Mouse (Mus musculus): ENCODE data around the gene Cyp2c37. TPM values are rescaled to one million over a fixed set of nuclear protein-coding genes. Genes with fewer than 3 reads are reported as not detected.
"Not testable (repeated sequence)": the region's sequence is repeated elsewhere in the genome, so short reads cannot be mapped to it uniquely, and the experiment has no call there.

Gene Cyp2c37
- total RNA-seq (2014; fragmentation: Nextera tagmentation) = not detected in 2 replicates
- total RNA-seq (2017) = not detected in 2 replicates

- ATAC-seq (replicated peaks; ENCODE audit: low FRiP score, low TSS enrichment, poor library complexity, severe bottlenecking) = not testable (repeated sequence)
These were observed at the start of gene Cyp2c37 for GRCm38 (mm10) chr19:39992140-39992539. Gene Cyp2c37 (plus strand): TSS chr19:39992424.

- not testable (repeated sequence) for ATAC-seq (replicated peaks; ENCODE audit: low FRiP score, low TSS enrichment, poor library complexity, severe bottlenecking)
These were observed 31.4 kb upstream of the Cyp2c37 start for GRCm38 (mm10) chr19:39960861-39961260.

- not testable (repeated sequence) for ATAC-seq (replicated peaks; ENCODE audit: low FRiP score, low TSS enrichment, poor library complexity, severe bottlenecking)
These were observed 21.1 kb upstream of the Cyp2c37 start for GRCm38 (mm10) chr19:39971096-39971495.

DNA sequence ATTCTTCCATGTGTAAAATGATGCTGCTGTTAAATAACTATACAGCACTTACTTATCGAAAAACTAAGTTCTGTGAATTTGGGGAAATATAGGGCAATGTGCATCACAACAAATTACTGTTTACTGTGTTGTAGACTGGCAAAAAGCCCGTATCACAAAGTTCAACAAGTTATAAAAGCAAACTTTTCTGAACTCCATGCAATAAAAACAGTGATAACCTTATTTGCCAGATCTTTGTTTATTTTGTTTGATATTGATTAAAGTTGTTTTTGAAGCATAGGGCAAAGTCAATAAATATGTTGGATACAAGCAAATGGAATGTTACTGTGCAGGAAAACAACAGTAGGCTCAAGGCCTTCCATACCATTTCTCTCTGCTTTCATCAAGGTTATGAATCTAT lies 2.8 kb upstream of the Cyp2c37 start:
- no peak for ATAC-seq (replicated peaks; ENCODE audit: low FRiP score, low TSS enrichment, poor library complexity, severe bottlenecking)

Other genes starting within 250 kb of the Cyp2c37 start
- gene Cyp2c40, start 179.6 kb upstream of the Cyp2c37 start, total RNA-seq (2014; fragmentation: Nextera tagmentation) = not detected in 2 replicates
- not detected in 2 replicates for gene Cyp2c40, start 179.6 kb upstream of the Cyp2c37 start, total RNA-seq (2017)
- not detected in 2 replicates for gene Cyp2c69, start 105.6 kb upstream of the Cyp2c37 start, total RNA-seq (2014; fragmentation: Nextera tagmentation)
- gene Cyp2c69, start 105.6 kb upstream of the Cyp2c37 start, total RNA-seq (2017) = not detected in 2 replicates
- gene Cyp2c54, start 81.4 kb downstream of the Cyp2c37 start, total RNA-seq (2014; fragmentation: Nextera tagmentation) = not detected in 2 replicates
- not detected in 2 replicates for gene Cyp2c54, start 81.4 kb downstream of the Cyp2c37 start, total RNA-seq (2017)
- not detected in 2 replicates for gene Cyp2c50, start 97.3 kb downstream of the Cyp2c37 start, total RNA-seq (2014; fragmentation: Nextera tagmentation)
- gene Cyp2c50, start 97.3 kb downstream of the Cyp2c37 start, total RNA-seq (2017) = not detected in 2 replicates
- not detected in 2 replicates for gene Cyp2c70, start 194.9 kb downstream of the Cyp2c37 start, total RNA-seq (2014; fragmentation: Nextera tagmentation)
- gene Cyp2c70, start 194.9 kb downstream of the Cyp2c37 start, total RNA-seq (2017) = not detected in 2 replicates

All from megakaryocyte-erythroid progenitor cell, adult 5-6 weeks (primary cell).